Mouse (Mus musculus) central nervous system, embryonic 14 days (tissue): ENCODE results near the gene Ak2. TPM values are rescaled to one million over a fixed set of nuclear protein-coding genes. Genes with fewer than 3 reads are reported as not detected.

Experiments
- polyA plus RNA-seq: library from polyadenylated mRNA; depleted of rRNA; stranded (reverse); fragments of >200 nt; gene quantifications from 2 replicates; pipeline ENCODE4 v1.2.3, GENCODE M21; 2012; rRNA removed

Gene Ak2
- 80.8 and 85.4 TPM in 2 replicates for polyA plus RNA-seq

DNA sequence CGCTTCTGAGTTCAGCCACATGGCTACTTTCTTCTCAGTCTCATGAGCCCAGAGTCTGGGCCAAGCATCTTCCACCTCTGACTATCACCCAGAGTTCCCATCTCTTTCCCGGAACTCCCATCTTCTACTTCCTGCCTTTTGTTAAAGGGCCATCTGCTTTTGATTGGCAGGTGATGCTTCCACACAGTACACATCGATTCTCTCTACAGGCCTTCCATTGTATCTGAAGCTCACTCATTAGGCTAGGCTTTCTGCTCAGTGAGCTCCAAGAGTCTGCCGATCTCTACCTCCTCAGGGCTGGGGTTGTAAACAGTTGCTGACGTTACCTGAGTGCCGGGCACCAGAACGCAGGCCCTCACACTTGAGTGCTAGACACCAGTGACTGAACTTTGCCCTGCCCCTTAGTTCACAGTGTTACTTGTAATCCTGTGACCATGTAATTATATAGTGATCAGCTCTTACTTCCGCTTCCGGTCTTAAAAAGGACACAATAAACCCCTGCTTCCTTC lies at the start of gene Ak2:
TSS of gene Ak2 (plus strand) at position 459 of the 509 bp plus-strand sequence.

GRCm38 (mm10) chr4:128962029-128962925 lies 29.5 kb upstream of the Ak2 start, which contains the start of gene Azin2:
TSS of gene Azin2 (minus strand) at chr4:128962442.

DNA sequence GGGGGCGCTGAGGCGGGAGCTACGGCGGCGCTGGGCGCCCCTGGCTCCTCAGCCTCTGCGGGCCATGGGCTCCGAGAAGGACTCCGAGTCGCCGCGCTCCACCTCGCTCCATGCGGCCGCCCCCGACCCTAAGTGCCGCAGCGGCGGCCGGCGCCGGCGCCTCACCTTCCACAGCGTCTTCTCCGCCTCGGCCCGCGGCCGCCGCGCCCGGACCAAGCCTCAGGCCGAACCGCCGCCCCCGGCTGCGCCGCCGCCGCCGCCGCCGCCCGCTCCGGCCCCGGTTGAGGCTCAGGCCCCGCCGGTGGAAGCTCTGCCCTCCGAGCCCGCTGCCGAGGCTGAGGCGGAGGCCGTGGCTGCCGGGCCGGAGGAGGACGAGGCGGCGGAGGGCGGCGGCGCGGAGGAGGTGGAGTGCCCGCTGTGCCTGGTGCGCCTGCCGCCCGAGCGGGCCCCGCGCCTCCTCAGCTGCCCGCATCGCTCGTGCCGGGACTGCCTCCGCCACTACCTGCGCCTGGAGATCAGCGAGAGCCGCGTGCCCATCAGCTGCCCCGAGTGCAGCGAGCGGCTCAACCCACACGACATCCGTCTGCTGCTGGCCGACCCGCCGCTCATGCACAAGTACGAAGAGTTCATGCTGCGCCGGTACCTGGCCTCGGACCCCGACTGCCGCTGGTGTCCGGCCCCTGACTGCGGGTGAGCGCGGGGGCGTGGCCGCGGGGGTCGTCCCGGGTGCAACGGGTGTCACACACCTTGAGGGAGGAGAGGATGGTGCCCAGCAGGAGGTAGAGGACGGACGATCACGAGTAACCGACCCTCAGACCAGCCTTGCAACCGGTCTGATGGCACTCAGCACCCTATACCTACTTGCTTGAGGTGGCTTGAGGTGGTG lies 66.7 kb downstream of the Ak2 start, which contains the start of gene Rnf19b:
TSS of gene Rnf19b (plus strand) at position 65 of the 886 bp plus-strand sequence.

Other genes starting within 250 kb of the Ak2 start
- 2.8 and 4.2 TPM in 2 replicates for gene A3galt2, start 236.6 kb upstream of the Ak2 start, polyA plus RNA-seq
- gene Zfp362, start 185.9 kb upstream of the Ak2 start, polyA plus RNA-seq: 63.6 and 69.8 TPM in 2 replicates
- 16.4 and 20.5 TPM in 2 replicates for gene Trim62, start 108.4 kb upstream of the Ak2 start, polyA plus RNA-seq
- gene Azin2, start 29.5 kb upstream of the Ak2 start, polyA plus RNA-seq: 16.1 and 19.6 TPM in 2 replicates
- gene Rnf19b, start 66.3 kb downstream of the Ak2 start, polyA plus RNA-seq: 73.7 and 75.8 TPM in 2 replicates
- gene Tmem54, start 113.6 kb downstream of the Ak2 start, polyA plus RNA-seq: 0.10 and 1.6 TPM in 2 replicates
- 40.4 and 49.1 TPM in 2 replicates for gene Hpca, start 130.1 kb downstream of the Ak2 start, polyA plus RNA-seq
- gene Fndc5, start 145.0 kb downstream of the Ak2 start, polyA plus RNA-seq: 5.7 and 10.2 TPM in 2 replicates
- gene S100pbp, start 197.8 kb downstream of the Ak2 start, polyA plus RNA-seq: 32.3 and 35.0 TPM in 2 replicates
- gene Yars, start 197.8 kb downstream of the Ak2 start, polyA plus RNA-seq: 71.3 and 71.4 TPM in 2 replicates